Mouse (Mus musculus) neural tube, postnatal 0 days (tissue): ENCODE measurements around the gene Tmem174. TPM values are rescaled to one million over a fixed set of nuclear protein-coding genes. Genes with fewer than 3 reads are reported as not detected.

ENCODE experiments used
- polyA plus RNA-seq: library from polyadenylated mRNA; unstranded; fragments of >200 nt; fragmentation: Nextera tagmentation; extraction: Ambion mirVana; gene quantifications from 2 replicates; pipeline ENCODE4 v1.2.1, GENCODE M21; 2015

Tmem174 gene
- polyA plus RNA-seq = not detected in 2 replicates

GRCm38 (mm10) chr13:98637145-98637544 is at the start of gene Tmem174:
Gene Tmem174 (minus strand): TSS chr13:98637410.

Other genes starting within 250 kb of the Tmem174 start
- 0.95 and 1.3 TPM in 2 replicates for gene Gm10320, start 145.4 kb downstream of the Tmem174 start, polyA plus RNA-seq
- gene Tmem171, start 57.4 kb upstream of the Tmem174 start, polyA plus RNA-seq = not detected in 2 replicates
- gene Fcho2, start 178.0 kb upstream of the Tmem174 start, polyA plus RNA-seq = 20.2 and 23.2 TPM in 2 replicates